Mouse (Mus musculus) retina, adult 2 months (tissue): ENCODE measurements around the gene Rad1.
"Not testable (repeated sequence)": the region's sequence is repeated elsewhere in the genome, so short reads cannot be mapped to it uniquely, and the experiment has no call there.

Experiments used
- DNase-seq: peaks from one replicate; pipeline ENCODE4 v3.0.0-alpha.2; 2012; ENCODE audit warnings: low read depth, low spot score

Rad1 gene

GRCm38 (mm10) chr15:10506099-10506498 is 20.3 kb downstream of the Rad1 start:
- no peak for DNase-seq

- no peak for DNase-seq
These were observed 29.3 kb downstream of the Rad1 start for GRCm38 (mm10) chr15:10515166-10515565.

- DNase-seq = no peak
These were observed 40.1 kb downstream of the Rad1 start for GRCm38 (mm10) chr15:10525896-10526295.

GRCm38 (mm10) chr15:10531352-10531751 is 45.5 kb downstream of the Rad1 start:
- DNase-seq = no peak

- not testable (repeated sequence) for DNase-seq
These were observed 47.5 kb downstream of the Rad1 start for GRCm38 (mm10) chr15:10533361-10533760.

- no peak for DNase-seq
These were observed 48.8 kb downstream of the Rad1 start for GRCm38 (mm10) chr15:10534591-10534990.

GRCm38 (mm10) chr15:10535969-10536368 is 50.2 kb downstream of the Rad1 start:
- no peak for DNase-seq

- no peak for DNase-seq
These were observed 54.7 kb downstream of the Rad1 start for GRCm38 (mm10) chr15:10540271-10541088.
